Mouse (Mus musculus) thymus, adult 2 months (tissue): ENCODE results near the gene Bdnf. TPM values are rescaled to one million over a fixed set of nuclear protein-coding genes. Genes with fewer than 3 reads are reported as not detected.

ENCODE experiments used
- DNase-seq: peaks from one replicate; pipeline ENCODE4 v3.0.0; 2021
- H3K27ac ChIP-seq: fragments of 200-500 bp; 2 replicates; pipeline ENCODE4 v1.5.1; 2012; ENCODE audit warnings: low read length, control low read depth; ENCODE audit not compliant: control insufficient read depth, insufficient read depth
- H3K27me3 ChIP-seq: fragments of 200-500 bp; 2 replicates; pipeline ENCODE4 v1.6.1; 2012; ENCODE audit warnings: mild to moderate bottlenecking, low read length, moderate library complexity, mixed read lengths; ENCODE audit not compliant: control insufficient read depth, insufficient read depth
- H3K36me3 ChIP-seq: fragments of 200-500 bp; 2 replicates; pipeline ENCODE4 v1.6.1; 2012; ENCODE audit warnings: mild to moderate bottlenecking, low read length, moderate library complexity; ENCODE audit not compliant: control insufficient read depth, insufficient read depth
- H3K4me1 ChIP-seq: fragments of 200-500 bp; replicated peaks from 2 replicates; pipeline ENCODE4 v1.6.1; 2012; ENCODE audit warnings: low read length; ENCODE audit not compliant: control insufficient read depth, insufficient read depth
- H3K4me3 ChIP-seq: fragments of 200-500 bp; 2 replicates; pipeline ENCODE4 v1.5.1; 2012; ENCODE audit warnings: mild to moderate bottlenecking, low read length, control low read depth, moderate library complexity; ENCODE audit not compliant: control insufficient read depth, insufficient read depth
- CTCF ChIP-seq: fragments of 200-500 bp; IDR thresholded peaks from 2 replicates; pipeline ENCODE4 v1.5.1; 2012; ENCODE audit warnings: mild to moderate bottlenecking, control low read depth, low read length, moderate library complexity, borderline replicate concordance; ENCODE audit not compliant: control insufficient read depth, poor library complexity, insufficient read depth; ENCODE audit errors: extremely low read depth
- POLR2A ChIP-seq: fragments of 200-500 bp; IDR thresholded peaks from 2 replicates; pipeline ENCODE4 v1.6.1; 2012; ENCODE audit warnings: mild to moderate bottlenecking, low read length, control low read depth, moderate library complexity; ENCODE audit not compliant: control insufficient read depth, poor library complexity, insufficient read depth; ENCODE audit errors: extremely low read depth
- WGBS: fragments of 180-500 bp; shearing (Covaris S2); methylation state at CpG from one replicate; pipeline ENCODE4 v1.1.7; 2018; 5-methylcytosine and 5-hydroxymethylcytosine counted together
- polyA plus RNA-seq: library from polyadenylated mRNA; depleted of rRNA; stranded (reverse); fragments of >200 nt; gene quantifications from 2 replicates; pipeline ENCODE4 v1.2.3, GENCODE M21; 2012

Gene Bdnf
- polyA plus RNA-seq, 1 experiment, result 0.24 TPM

GRCm38 (mm10) chr2:109692266-109693177 lies 18.0 kb downstream of the Bdnf start:
- no peak for TF ChIP-seq CTCF
- Histone ChIP-seq H3K4me3 (no peak overlapping the region), H3K4me1 (no peaks in the 10 kb centered on the region), H3K27ac (no peak overlapping the region), H3K36me3 (no peaks in the 10 kb centered on the region), H3K27me3 (no peaks in the 10 kb centered on the region; the same call in 1 of the 2 replicates)
- WGBS, result 12% methylated on average over 34 of the region's 34 CpGs
- no peak for DNase-seq

GRCm38 (mm10) chr2:109693178-109694115 lies 18.9 kb downstream of the Bdnf start:
- Histone ChIP-seq H3K27ac (no peak overlapping the region), H3K4me3 (no peak overlapping the region), H3K4me1 (no peaks in the 10 kb centered on the region), H3K27me3 (no peaks in the 10 kb centered on the region; the same call in 1 of the 2 replicates), H3K36me3 (no peaks in the 10 kb centered on the region)
- TF ChIP-seq CTCF (no peak), POLR2A (no peak)
- DNase-seq, result no peak
- 6% methylated on average over 67 of the region's 67 CpGs for WGBS

- TF ChIP-seq CTCF (no peak), POLR2A (no peak)
- Histone ChIP-seq H3K4me1 (no peaks in the 10 kb centered on the region), H3K27me3 (no peaks in the 10 kb centered on the region; the same call in 1 of the 2 replicates), H3K4me3 (no peak overlapping the region), H3K27ac (no peak overlapping the region), H3K36me3 (no peaks in the 10 kb centered on the region)
- DNase-seq, result no peak
- 6% methylated on average over 26 of the region's 26 CpGs for WGBS
Observed at GRCm38 (mm10) chr2:109694116-109694837, 19.8 kb downstream of the Bdnf start.

GRCm38 (mm10) chr2:109694838-109695225 lies 20.3 kb downstream of the Bdnf start:
- no peak overlapping the region for H3K4me3 ChIP-seq
- H3K27ac ChIP-seq, result no peak overlapping the region
- WGBS, result 5% methylated on average over 12 of the region's 12 CpGs
- no peak for DNase-seq
- no peak for TF ChIP-seq CTCF
- TF ChIP-seq POLR2A, result no peak
- no peaks in the 10 kb centered on the region for H3K36me3 ChIP-seq
- no peaks in the 10 kb centered on the region; the same call in 1 of the 2 replicates for H3K27me3 ChIP-seq
- no peaks in the 10 kb centered on the region for H3K4me1 ChIP-seq

GRCm38 (mm10) chr2:109697151-109697550 lies 22.7 kb downstream of the Bdnf start:
- no peaks in the 10 kb centered on the region; the same call in 1 of the 2 replicates for H3K27me3 ChIP-seq
- no peaks in the 10 kb centered on the region for H3K4me1 ChIP-seq
- TF ChIP-seq POLR2A, result no peak
- no peak for TF ChIP-seq CTCF
- H3K4me3 ChIP-seq, result no peak overlapping the region
- DNase-seq, result no peak
- H3K27ac ChIP-seq, result no peak overlapping the region
- H3K36me3 ChIP-seq, result no peaks in the 10 kb centered on the region
- WGBS, result 20% methylated on average over 4 of the region's 4 CpGs

GRCm38 (mm10) chr2:109700291-109700690 lies 25.8 kb downstream of the Bdnf start:
- Histone ChIP-seq H3K27me3 (no peaks in the 10 kb centered on the region), H3K4me1 (no peaks in the 10 kb centered on the region), H3K27ac (no peak overlapping the region), H3K36me3 (no peaks in the 10 kb centered on the region), H3K4me3 (no peak overlapping the region)
- DNase-seq, result no peak
- TF ChIP-seq POLR2A, result no peak
- no peak for TF ChIP-seq CTCF
- WGBS, result 77% methylated on average over 5 of the region's 5 CpGs
